In genomic region chr7:31116721-31117145, GRCm38 (mm10) we compare ENCODE assay signal across 12 mouse cellular contexts. TPM values are rescaled to one million over a fixed set of nuclear protein-coding genes. Genes with fewer than 3 reads are reported as not detected.
DNase-seq lines count a peak whose midpoint lies in the region; ATAC-seq and TF ChIP-seq lines count a peak whose summit lies in the region.
"Had no signal": no experiment of that assay in that cellular context is flagged by ENCODE, and none has a peak within 500 bp of the region (broad histone marks: within the 10 kb centered on the region; RNA-seq: fewer than 3 reads in every experiment).

No protein-coding gene starts in this region.

- H3K9ac ChIP-seq in forebrain, embryonic 12.5 days: no peak overlapping the region
- H3K9ac ChIP-seq in forebrain, postnatal 0 days: no peak overlapping the region
- no peak overlapping the region for H3K9ac ChIP-seq in embryonic facial prominence, embryonic 11.5 days (replicated peaks; ENCODE audit: low read length)
- H3K9ac ChIP-seq: lung, embryonic 15.5 days had no signal

- ATAC-seq in forebrain, embryonic 12.5 days (ENCODE audit: low FRiP score): 0 out of 2 replicates have a peak, but pooled peaks have one; percentile 20
- no peak for ATAC-seq in forebrain, postnatal 0 days
- ATAC-seq in embryonic facial prominence, embryonic 11.5 days (replicated peaks; ENCODE audit: insufficient number of reproducible peaks, low FRiP score, low TSS enrichment, low read depth): 0 out of 2 replicates have a peak, but pooled peaks have one; percentile 39

- H3K4me1 ChIP-seq in forebrain, embryonic 12.5 days: peaks cover under 1% of the 10 kb centered on the region; the same call in 1 of the 2 replicates
- no peaks in the 10 kb centered on the region for H3K4me1 ChIP-seq in forebrain, postnatal 0 days (ENCODE audit: insufficient read depth)
- peaks cover 3% of the 10 kb centered on the region; the same call in 1 of the 2 replicates for H3K4me1 ChIP-seq in embryonic facial prominence, embryonic 11.5 days (ENCODE audit: control insufficient read depth, insufficient read depth, low read length)

- no peaks in the 10 kb centered on the region for H3K9me3 ChIP-seq in forebrain, embryonic 12.5 days
- no peaks in the 10 kb centered on the region for H3K9me3 ChIP-seq in forebrain, postnatal 0 days (ENCODE audit: low read length)
- H3K9me3 ChIP-seq in embryonic facial prominence, embryonic 11.5 days (replicated peaks; ENCODE audit: control insufficient read depth, low read length): no peaks in the 10 kb centered on the region
- H3K9me3 ChIP-seq: lung, embryonic 15.5 days had no signal

- H3K27me3 ChIP-seq in forebrain, embryonic 12.5 days: peaks cover 24% of the 10 kb centered on the region; the same call in 1 of the 2 replicates
- no peaks in the 10 kb centered on the region for H3K27me3 ChIP-seq in forebrain, postnatal 0 days (ENCODE audit: insufficient read depth, low read length)
- H3K27me3 ChIP-seq in embryonic facial prominence, embryonic 11.5 days (ENCODE audit: control insufficient read depth, insufficient read depth, low read length): peaks cover 2% of the 10 kb centered on the region; the same call in 1 of the 2 replicates
- H3K27me3 ChIP-seq: lung, embryonic 15.5 days had no signal

- TF ChIP-seq CTCF in forebrain, postnatal 0 days (IDR thresholded peaks at IDR 0.05; ENCODE audit: low read depth): no peak
- no peak for TF ChIP-seq CTCF in layer of hippocampus, adult 2 months (conservative IDR thresholded peaks at IDR 0.05)

- H3K36me3 ChIP-seq in forebrain, embryonic 12.5 days (replicated peaks): no peaks in the 10 kb centered on the region
- no peaks in the 10 kb centered on the region for H3K36me3 ChIP-seq in forebrain, postnatal 0 days (ENCODE audit: insufficient read depth)
- no peaks in the 10 kb centered on the region for H3K36me3 ChIP-seq in embryonic facial prominence, embryonic 11.5 days (replicated peaks; ENCODE audit: control insufficient read depth, insufficient read depth, low read depth, low read length)
- H3K36me3 ChIP-seq: lung, embryonic 15.5 days had no signal

- no peak overlapping the region for H3K4me3 ChIP-seq in forebrain, embryonic 12.5 days (replicated peaks)
- no peak overlapping the region for H3K4me3 ChIP-seq in forebrain, postnatal 0 days (ENCODE audit: low read depth, low read length)
- no peak overlapping the region for H3K4me3 ChIP-seq in layer of hippocampus, adult 2 months
- no peak overlapping the region for H3K4me3 ChIP-seq in embryonic facial prominence, embryonic 11.5 days (ENCODE audit: low read depth, low read length)
- H3K4me3 ChIP-seq: lung, embryonic 15.5 days had no signal

- no peak for DNase-seq in forebrain, postnatal 0 days
- DNase-seq in layer of hippocampus, adult 2 months (ENCODE audit: low spot score in 2 of 2): no peak
- DNase-seq in layer of hippocampus, adult 8-10 months (ENCODE audit: low spot score in 2 of 2): no peak
- DNase-seq in embryonic facial prominence, embryonic 11.5 days (ENCODE audit: low spot score): peak; percentile 24
- DNase-seq in mesoderm, embryonic 11.5 days (ENCODE audit: low read depth, low spot score): peak; percentile 32
- no peak for DNase-seq in thymus, postnatal 4 days
- no peak for DNase-seq in thymus, adult 18-20 months
- DNase-seq: right cerebral cortex, postnatal 4 days; thymus, postnatal 14 days had no signal

- WGBS in forebrain, embryonic 12.5 days: 29% methylated on average over 16 of the region's 16 CpGs
- 46% methylated on average over 15 of the region's 16 CpGs for whole genome bisulfite sequencing in forebrain, postnatal 0 days
- WGBS in embryonic facial prominence, embryonic 11.5 days: 31% methylated on average over 16 of the region's 16 CpGs

- no peak overlapping the region for H3K4me2 ChIP-seq in forebrain, embryonic 12.5 days
- H3K4me2 ChIP-seq in forebrain, postnatal 0 days (ENCODE audit: low read depth): no peak overlapping the region
- H3K4me2 ChIP-seq in embryonic facial prominence, embryonic 11.5 days (ENCODE audit: low read depth, low read length): no peak overlapping the region
- H3K4me2 ChIP-seq: lung, embryonic 15.5 days had no signal

- H3K27ac ChIP-seq in forebrain, embryonic 12.5 days: no peak overlapping the region
- H3K27ac ChIP-seq in forebrain, postnatal 0 days (ENCODE audit: low read depth, low read length): no peak overlapping the region
- H3K27ac ChIP-seq in layer of hippocampus, adult 2 months: peak overlapping the region; percentile 83
- H3K27ac ChIP-seq in embryonic facial prominence, embryonic 11.5 days (replicated peaks; ENCODE audit: low read depth, low read length): no peak overlapping the region

RNA-seq across cellular contexts. Expression of gene Hpn, which starts 1.6 kb away (rescaled TPM):
- polyA plus RNA-seq in forebrain, embryonic 12.5 days (2016; fragmentation: Nextera tagmentation; extraction: Ambion mirVana): 0.49 and 0.67 TPM in 2 replicates
- 0.48 TPM in 1 of 2 replicates, not detected in the other for total RNA-seq in forebrain, postnatal 0 days (2014; rRNA removed)
- 0.19 and 0.61 TPM in 2 replicates for polyA plus RNA-seq in forebrain, postnatal 0 days (2015; fragmentation: Nextera tagmentation; extraction: Ambion mirVana)
- total RNA-seq in layer of hippocampus, adult 2 months (2021): 1 to 10 TPM; 2.9 to 7.1 TPM
- 1 to 10 TPM; 4.8 to 9.5 (median 5.4) TPM for total RNA-seq in layer of hippocampus, adult 8-10 months (2022)
- 2.2 and 3.6 TPM in 2 replicates for polyA plus RNA-seq in embryonic facial prominence, embryonic 11.5 days (2014; fragmentation: Nextera tagmentation; extraction: Ambion mirVana)

RNA-seq across cellular contexts. Expression of gene Scn1b, which starts 10.1 kb away (rescaled TPM):
- polyA plus RNA-seq in forebrain, embryonic 12.5 days (2016; fragmentation: Nextera tagmentation; extraction: Ambion mirVana): 1.1 and 1.3 TPM in 2 replicates
- 26.7 and 38.0 TPM in 2 replicates for total RNA-seq in forebrain, postnatal 0 days (2014; rRNA removed)
- polyA plus RNA-seq in forebrain, postnatal 0 days (2015; fragmentation: Nextera tagmentation; extraction: Ambion mirVana): 24.4 and 29.8 TPM in 2 replicates
- total RNA-seq in layer of hippocampus, adult 2 months (2021): 100 to 1,000 TPM; 585 to 611 TPM
- total RNA-seq in layer of hippocampus, adult 8-10 months (2022): 100 to 1,000 TPM; 572 to 623 (median 584) TPM
- 0.81 and 0.96 TPM in 2 replicates for polyA plus RNA-seq in embryonic facial prominence, embryonic 11.5 days (2014; fragmentation: Nextera tagmentation; extraction: Ambion mirVana)

RNA-seq across cellular contexts. Expression of gene Gramd1a, which starts 39.0 kb away (rescaled TPM):
- 155 and 174 TPM in 2 replicates for polyA plus RNA-seq in forebrain, embryonic 12.5 days (2016; fragmentation: Nextera tagmentation; extraction: Ambion mirVana)
- 244 and 265 TPM in 2 replicates for total RNA-seq in forebrain, postnatal 0 days (2014; rRNA removed)
- polyA plus RNA-seq in forebrain, postnatal 0 days (2015; fragmentation: Nextera tagmentation; extraction: Ambion mirVana): 176 and 178 TPM in 2 replicates
- 100 to 1,000 TPM; 118 to 124 TPM for total RNA-seq in layer of hippocampus, adult 2 months (2021)
- 100 to 1,000 TPM; 115 to 132 (median 125) TPM for total RNA-seq in layer of hippocampus, adult 8-10 months (2022)
- 76.7 and 76.8 TPM in 2 replicates for polyA plus RNA-seq in embryonic facial prominence, embryonic 11.5 days (2014; fragmentation: Nextera tagmentation; extraction: Ambion mirVana)

RNA-seq across cellular contexts. Expression of gene Fxyd3, which starts 40.2 kb away (rescaled TPM):
- 1.1 and 1.3 TPM in 2 replicates for polyA plus RNA-seq in forebrain, embryonic 12.5 days (2016; fragmentation: Nextera tagmentation; extraction: Ambion mirVana)
- not detected in 2 replicates for total RNA-seq in forebrain, postnatal 0 days (2014; rRNA removed)
- polyA plus RNA-seq in forebrain, postnatal 0 days (2015; fragmentation: Nextera tagmentation; extraction: Ambion mirVana): not detected in 2 replicates
- 1 to 10 TPM in 1 of 2 experiments, not detected in 1; 1.7 TPM for total RNA-seq in layer of hippocampus, adult 2 months (2021)
- total RNA-seq in layer of hippocampus, adult 8-10 months (2022): 1 to 10 TPM in 3 of 4 experiments, not detected in 1; 1.4 to 2.3 (median 1.6) TPM
- polyA plus RNA-seq in embryonic facial prominence, embryonic 11.5 days (2014; fragmentation: Nextera tagmentation; extraction: Ambion mirVana): 11.8 TPM in 2 replicates
- total RNA-seq: layer of hippocampus, postnatal 36 days had no signal

RNA-seq across cellular contexts. Expression of gene Lgi4, which starts 57.6 kb away (rescaled TPM):
- polyA plus RNA-seq in forebrain, embryonic 12.5 days (2016; fragmentation: Nextera tagmentation; extraction: Ambion mirVana): 0.29 and 0.37 TPM in 2 replicates
- total RNA-seq in forebrain, postnatal 0 days (2014; rRNA removed): 1.1 and 1.6 TPM in 2 replicates
- 0.68 and 0.98 TPM in 2 replicates for polyA plus RNA-seq in forebrain, postnatal 0 days (2015; fragmentation: Nextera tagmentation; extraction: Ambion mirVana)
- 10 to 100 TPM; 37.9 to 41.9 TPM for total RNA-seq in layer of hippocampus, adult 2 months (2021)
- 10 to 100 TPM; 38.3 to 64.2 (median 55.9) TPM for total RNA-seq in layer of hippocampus, adult 8-10 months (2022)
- polyA plus RNA-seq in embryonic facial prominence, embryonic 11.5 days (2014; fragmentation: Nextera tagmentation; extraction: Ambion mirVana): 1.2 and 1.5 TPM in 2 replicates

Comparison
In these comparisons a context has a peak if more than half of its experiments do, and no peak if none do; other contexts are left out.
1. DNase-seq: peak in embryonic facial prominence, embryonic 11.5 days (single experiment) and mesoderm, embryonic 11.5 days (single experiment); none in forebrain, postnatal 0 days (single experiment), layer of hippocampus, adult 2 months (0 of 2), layer of hippocampus, adult 8-10 months (0 of 2), thymus, postnatal 4 days (single experiment) and thymus, adult 18-20 months (0 of 2).
2. RNA of gene Scn1b, which starts 10.1 kb away (total RNA-seq): 585 to 611 TPM in layer of hippocampus, adult 2 months and 572 to 623 TPM in layer of hippocampus, adult 8-10 months; 26.7 to 38.0 TPM in forebrain, postnatal 0 days; every median in the first group is over 10 times any median in the second.